Mouse (Mus musculus): ENCODE results near the gene Treh.

DNA sequence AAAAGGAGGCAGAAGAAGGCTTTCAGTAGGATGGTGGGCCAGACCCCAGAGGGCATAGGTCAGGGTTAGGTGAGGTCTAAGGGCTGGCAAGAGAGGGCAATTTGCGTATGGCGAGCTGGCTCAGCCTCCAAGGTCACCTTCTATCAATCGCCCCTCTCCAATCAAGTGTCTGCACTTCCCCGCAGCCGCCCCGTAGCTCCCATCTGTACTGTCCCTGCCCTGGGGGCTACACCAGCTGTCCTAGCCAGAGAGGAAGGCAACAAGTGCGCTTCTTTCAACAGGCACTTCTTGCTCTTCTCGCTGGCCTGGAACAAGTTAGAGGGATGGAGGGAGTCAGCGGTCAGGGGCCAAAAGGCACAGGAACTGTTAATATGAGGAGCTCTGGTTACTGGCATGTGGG lies 15.0 kb downstream of the Treh start:
- no peak for TF ChIP-seq POLR2A (IDR thresholded peaks at IDR 0.05; ENCODE audit: low read depth, low read length)
- no peak for TF ChIP-seq CTCF (IDR thresholded peaks at IDR 0.05; ENCODE audit: extremely low read depth, insufficient read length, insufficient replicate concordance, low read depth, low read length)

Measured in small intestine, adult 2 months (tissue).